Mouse (Mus musculus): ENCODE results near the gene Wdr18. TPM values are rescaled to one million over a fixed set of nuclear protein-coding genes. Genes with fewer than 3 reads are reported as not detected.
"Not testable (repeated sequence)": the region's sequence is repeated elsewhere in the genome, so short reads cannot be mapped to it uniquely, and the experiment has no call there.

Gene Wdr18
- polyA plus RNA-seq, 1 experiment from 2014 or later = 84.7 TPM

DNA sequence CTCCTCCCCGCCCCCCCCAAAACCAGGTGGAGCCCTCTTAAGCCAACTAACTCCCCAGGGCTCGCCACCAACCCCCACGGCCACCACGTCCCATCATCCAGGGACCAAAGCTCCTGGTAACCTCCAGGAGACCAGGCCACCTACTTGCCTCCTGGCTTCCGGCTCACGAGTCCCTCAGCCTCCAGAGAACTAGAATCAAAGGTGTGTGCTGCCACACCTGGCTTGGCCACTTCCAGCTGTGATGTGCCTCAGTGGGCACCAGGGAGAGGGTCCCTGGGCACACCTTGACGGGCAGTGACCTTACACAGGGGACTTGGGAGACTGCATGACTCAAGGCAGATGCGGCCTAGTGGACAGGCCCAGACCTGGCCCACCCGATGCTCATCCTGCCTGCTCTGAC lies 4.3 kb upstream of the Wdr18 start:
- Histone ChIP-seq H3K27me3 (no peaks in the 10 kb centered on the region), H3K4me1 (peaks cover 9% of the 10 kb centered on the region), H3K36me3 (peaks cover 24% of the 10 kb centered on the region), H3K4me2 (replicated peaks) (no peak overlapping the region), H3K9me3 (replicated peaks) (no peaks in the 10 kb centered on the region), H3K9ac (no peak overlapping the region), H3K27ac (replicated peaks) (no peak overlapping the region; the same call in 1 of the 2 replicates), H3K4me3 (replicated peaks) (no peak overlapping the region)
- no peak for ATAC-seq (ENCODE audit: insufficient number of reproducible peaks, low FRiP score, low TSS enrichment, low read depth)
- 58% methylated on average over 9 of the region's 9 CpGs for WGBS

DNA sequence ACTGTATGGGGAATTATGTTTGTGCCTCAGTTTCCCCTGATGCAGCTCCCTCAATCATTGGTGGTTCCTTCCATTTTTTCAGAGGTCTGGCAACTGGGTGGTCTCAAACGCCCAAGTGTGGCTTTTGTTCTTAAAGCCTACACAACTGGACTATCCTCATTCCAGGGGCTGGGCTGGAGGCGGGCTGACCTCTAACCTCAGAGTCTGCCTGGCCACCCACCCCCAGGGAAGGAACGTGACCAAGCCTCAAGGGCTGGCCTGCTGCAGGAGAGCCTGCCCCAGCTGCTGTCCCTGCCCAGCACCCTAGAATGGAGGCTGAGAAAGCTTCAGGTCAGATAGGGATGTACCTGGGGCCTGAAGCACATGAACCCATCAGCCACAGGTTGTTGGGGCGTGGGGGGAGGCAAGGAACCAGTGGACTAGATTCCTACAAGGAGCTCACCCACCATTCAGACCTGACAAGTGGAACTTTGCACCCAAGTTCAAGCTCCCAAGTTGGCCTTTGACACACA lies 3.3 kb upstream of the Wdr18 start:
- WGBS = 33% methylated on average over 4 of the region's 4 CpGs
- peaks cover 14% of the 10 kb centered on the region for H3K4me1 ChIP-seq
- H3K4me3 ChIP-seq (replicated peaks) = no peak overlapping the region
- H3K9me3 ChIP-seq (replicated peaks) = no peaks in the 10 kb centered on the region
- H3K36me3 ChIP-seq = peaks cover 14% of the 10 kb centered on the region
- H3K27me3 ChIP-seq = no peaks in the 10 kb centered on the region
- H3K4me2 ChIP-seq (replicated peaks) = no peak overlapping the region
- ATAC-seq (ENCODE audit: insufficient number of reproducible peaks, low FRiP score, low TSS enrichment, low read depth) = no peak
- no peak overlapping the region for H3K9ac ChIP-seq
- H3K27ac ChIP-seq (replicated peaks) = no peak overlapping the region

DNA sequence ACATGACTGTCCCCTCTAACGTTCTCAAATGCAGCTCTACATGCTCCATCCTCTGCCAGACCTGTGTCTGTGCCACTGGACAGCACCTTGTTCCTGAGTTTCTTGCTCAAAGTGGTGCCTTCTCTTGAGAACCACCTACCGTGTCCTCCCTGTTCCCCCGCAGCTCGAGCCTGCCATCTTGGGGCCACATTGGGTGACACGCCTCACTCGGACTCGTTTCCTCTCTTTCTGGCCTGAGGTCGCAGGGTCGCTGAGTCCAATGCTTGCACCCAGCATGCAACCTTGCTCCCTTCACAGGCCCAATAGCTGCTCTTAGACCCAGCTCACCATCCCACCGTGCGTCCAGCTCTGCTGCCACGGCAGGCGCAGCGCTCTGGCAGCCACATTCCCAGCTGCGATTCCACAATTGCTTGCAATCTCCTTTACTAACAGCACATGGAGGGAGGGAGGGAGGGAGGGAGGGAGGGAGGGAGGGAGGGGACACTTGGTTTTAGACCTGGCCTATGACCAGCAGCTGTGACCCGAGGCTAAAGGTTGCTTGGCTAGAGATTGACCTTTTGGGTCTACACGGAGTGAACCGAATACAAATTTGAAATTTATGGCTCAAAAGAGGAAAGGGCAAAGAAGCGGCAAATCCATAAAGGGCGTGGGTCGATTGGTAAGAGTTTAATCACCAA lies 1.7 kb upstream of the Wdr18 start:
- H3K9ac ChIP-seq = no peak overlapping the region
- no peak overlapping the region for H3K27ac ChIP-seq (replicated peaks)
- no peak overlapping the region for H3K4me3 ChIP-seq (replicated peaks)
- no peaks in the 10 kb centered on the region for H3K27me3 ChIP-seq
- no peak for ATAC-seq (ENCODE audit: insufficient number of reproducible peaks, low FRiP score, low TSS enrichment, low read depth)
- peaks cover 14% of the 10 kb centered on the region for H3K4me1 ChIP-seq
- peak overlapping the region; percentile 30; the same call in 1 of the 2 replicates for H3K4me2 ChIP-seq (replicated peaks)
- no peaks in the 10 kb centered on the region for H3K9me3 ChIP-seq (replicated peaks)
- WGBS = 14% methylated on average over 21 of the region's 21 CpGs
- peaks cover 17% of the 10 kb centered on the region for H3K36me3 ChIP-seq

DNA sequence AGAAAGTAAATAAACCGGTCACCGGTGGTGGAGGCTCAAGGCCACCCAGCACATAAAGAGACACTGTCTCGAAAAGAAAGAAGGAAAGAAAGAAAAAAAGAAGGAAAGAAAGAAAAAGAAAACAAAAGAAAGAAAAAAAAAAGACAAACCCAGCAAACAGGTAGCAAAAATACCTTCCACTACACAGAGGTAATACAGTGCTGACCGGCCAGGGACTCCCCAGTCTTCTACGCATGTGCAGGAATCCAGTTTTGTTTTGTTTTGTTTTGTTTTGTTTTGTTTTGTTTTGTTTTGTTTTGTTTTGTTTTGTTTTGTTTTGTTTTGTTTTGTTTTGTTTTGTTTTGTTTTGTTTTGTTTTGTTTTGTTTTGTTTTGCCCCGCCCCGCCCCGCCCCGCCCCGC lies 540 bp upstream of the Wdr18 start:
- not testable (repeated sequence) for H3K9me3 ChIP-seq (replicated peaks); H3K27me3 ChIP-seq; H3K9ac ChIP-seq; ATAC-seq (ENCODE audit: insufficient number of reproducible peaks, low FRiP score, low TSS enrichment, low read depth); H3K27ac ChIP-seq (replicated peaks)
- Histone ChIP-seq H3K4me1 (peaks cover 14% of the 10 kb centered on the region), H3K36me3 (peaks cover 24% of the 10 kb centered on the region), H3K4me3 (replicated peaks) (peak overlapping the region; percentile 100), H3K4me2 (replicated peaks) (peak overlapping the region; percentile 76)
- WGBS = 33% methylated on average over 10 of the region's 10 CpGs

DNA sequence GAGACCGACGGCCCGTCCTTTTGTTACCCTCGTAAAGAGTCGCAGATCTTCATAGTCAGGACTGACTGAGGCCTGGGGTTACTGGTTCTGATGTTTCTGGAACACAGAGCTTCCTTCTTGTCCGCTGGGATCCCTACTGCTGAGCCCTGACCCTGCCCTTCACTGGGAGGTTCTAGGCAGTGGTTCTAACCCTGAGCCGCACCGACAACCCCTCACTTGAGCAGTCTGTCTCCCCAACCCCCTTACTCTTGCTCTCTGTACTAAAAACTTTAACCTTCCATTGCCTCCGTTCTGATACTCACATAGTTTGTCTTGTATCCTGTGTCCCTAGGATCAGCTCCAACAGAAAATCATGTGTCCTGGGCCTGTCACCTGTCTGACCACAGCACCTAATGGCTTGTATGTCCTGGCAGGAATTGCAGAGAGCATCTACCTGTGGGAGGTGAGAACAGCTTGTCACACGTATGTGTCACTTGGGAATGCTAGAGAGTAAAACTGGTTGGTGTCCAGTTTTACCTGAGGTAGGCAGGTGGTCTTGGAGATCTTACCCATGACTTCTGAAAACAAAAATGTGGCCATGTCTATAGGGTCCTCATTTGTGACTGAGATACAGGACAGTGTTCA lies 831 bp downstream of the Wdr18 start:
- H3K27ac ChIP-seq (replicated peaks) = no peak overlapping the region
- H3K36me3 ChIP-seq = peaks cover 37% of the 10 kb centered on the region
- H3K9ac ChIP-seq = peak overlapping the region; percentile 84
- H3K27me3 ChIP-seq = no peaks in the 10 kb centered on the region
- no peaks in the 10 kb centered on the region for H3K9me3 ChIP-seq (replicated peaks)
- WGBS = 11% methylated on average over 10 of the region's 10 CpGs
- peak overlapping the region; percentile 76 for H3K4me2 ChIP-seq (replicated peaks)
- no peak for ATAC-seq (ENCODE audit: insufficient number of reproducible peaks, low FRiP score, low TSS enrichment, low read depth)
- H3K4me1 ChIP-seq = peaks cover 14% of the 10 kb centered on the region
- peak overlapping the region; percentile 100 for H3K4me3 ChIP-seq (replicated peaks)

DNA sequence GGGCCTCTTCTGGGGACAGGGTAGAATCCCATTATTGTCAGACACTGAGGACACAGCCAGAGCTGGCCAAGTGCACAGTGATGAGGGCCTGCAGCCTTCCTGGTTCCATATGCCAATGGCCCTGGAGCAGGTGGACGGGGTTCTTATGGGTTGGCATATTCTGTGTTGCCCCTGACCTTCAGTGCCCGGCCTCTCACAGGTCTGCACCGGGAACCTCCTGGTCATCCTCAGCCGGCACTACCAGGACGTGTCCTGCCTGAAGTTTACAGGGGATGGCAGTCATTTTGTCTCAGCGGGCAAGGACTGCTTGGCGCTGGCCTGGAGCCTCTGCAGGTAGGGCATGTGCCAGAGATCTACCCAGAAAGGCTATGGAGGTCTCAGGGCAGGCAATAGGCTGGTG lies 4.8 kb downstream of the Wdr18 start:
- Histone ChIP-seq H3K4me2 (replicated peaks) (no peak overlapping the region), H3K9me3 (replicated peaks) (no peaks in the 10 kb centered on the region), H3K27me3 (no peaks in the 10 kb centered on the region), H3K4me3 (replicated peaks) (no peak overlapping the region), H3K36me3 (peaks cover 60% of the 10 kb centered on the region), H3K9ac (no peak overlapping the region), H3K4me1 (peaks cover 16% of the 10 kb centered on the region), H3K27ac (replicated peaks) (no peak overlapping the region)
- no peak for ATAC-seq (ENCODE audit: insufficient number of reproducible peaks, low FRiP score, low TSS enrichment, low read depth)
- WGBS = 97% methylated on average over 7 of the region's 7 CpGs

DNA sequence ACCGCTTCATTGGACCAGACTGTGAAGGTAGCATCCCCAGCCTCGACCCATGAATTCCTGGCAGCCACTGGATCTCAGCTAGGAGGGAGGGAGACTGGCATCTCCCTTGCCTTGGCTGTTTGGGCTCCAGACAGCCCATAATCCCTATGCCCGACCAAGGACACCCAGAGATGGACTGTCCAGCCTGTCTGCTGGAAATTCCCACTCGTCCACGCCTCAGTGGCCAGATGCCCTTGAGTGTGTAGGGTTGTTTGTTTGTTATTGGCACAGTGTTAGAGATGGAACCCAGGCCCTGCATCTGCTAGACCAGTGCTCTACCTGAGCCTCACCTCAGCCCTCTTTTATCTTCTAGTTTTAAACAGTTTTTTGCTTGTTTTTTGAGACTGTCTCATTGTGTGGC lies 5.4 kb downstream of the Wdr18 start:
- Histone ChIP-seq H3K4me3 (replicated peaks) (no peak overlapping the region), H3K4me1 (peaks cover 17% of the 10 kb centered on the region), H3K27me3 (no peaks in the 10 kb centered on the region), H3K9me3 (replicated peaks) (no peaks in the 10 kb centered on the region), H3K27ac (replicated peaks) (no peak overlapping the region), H3K36me3 (peaks cover 60% of the 10 kb centered on the region), H3K4me2 (replicated peaks) (no peak overlapping the region), H3K9ac (no peak overlapping the region)
- WGBS = 82% methylated on average over 5 of the region's 5 CpGs
- ATAC-seq (ENCODE audit: insufficient number of reproducible peaks, low FRiP score, low TSS enrichment, low read depth) = no peak

DNA sequence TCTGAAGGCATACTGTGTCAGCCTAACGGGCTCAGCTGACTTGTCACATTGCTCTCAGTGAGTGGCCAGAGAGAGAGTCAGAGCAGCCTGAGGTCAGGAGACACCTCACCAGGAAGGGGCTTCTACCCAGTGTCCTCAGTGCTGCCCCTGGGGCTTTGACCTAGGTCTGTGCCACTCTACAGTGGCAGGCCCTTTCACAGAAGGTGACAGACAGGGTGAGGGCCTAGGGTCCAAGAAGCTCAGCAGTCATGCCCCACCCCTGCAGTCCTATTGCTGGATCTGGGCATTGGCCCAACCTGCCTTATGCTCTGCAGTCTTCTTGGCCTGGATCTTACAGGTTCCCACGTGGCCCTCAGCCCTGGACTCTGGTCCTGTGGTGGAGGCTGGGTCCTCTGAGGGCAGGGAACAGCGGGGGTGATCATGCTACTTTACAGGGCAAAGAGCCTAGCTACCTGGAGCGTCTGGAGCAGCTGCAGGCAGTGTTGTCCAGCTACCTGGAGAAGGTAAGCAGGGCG lies 7.0 kb downstream of the Wdr18 start:
- Histone ChIP-seq H3K4me1 (peaks cover 19% of the 10 kb centered on the region), H3K4me2 (replicated peaks) (no peak overlapping the region), H3K9me3 (replicated peaks) (no peaks in the 10 kb centered on the region), H3K9ac (no peak overlapping the region), H3K36me3 (peaks cover 60% of the 10 kb centered on the region), H3K27me3 (no peaks in the 10 kb centered on the region), H3K27ac (replicated peaks) (no peak overlapping the region), H3K4me3 (replicated peaks) (no peak overlapping the region)
- no peak for ATAC-seq (ENCODE audit: insufficient number of reproducible peaks, low FRiP score, low TSS enrichment, low read depth)
- 90% methylated on average over 5 of the region's 5 CpGs for WGBS

DNA sequence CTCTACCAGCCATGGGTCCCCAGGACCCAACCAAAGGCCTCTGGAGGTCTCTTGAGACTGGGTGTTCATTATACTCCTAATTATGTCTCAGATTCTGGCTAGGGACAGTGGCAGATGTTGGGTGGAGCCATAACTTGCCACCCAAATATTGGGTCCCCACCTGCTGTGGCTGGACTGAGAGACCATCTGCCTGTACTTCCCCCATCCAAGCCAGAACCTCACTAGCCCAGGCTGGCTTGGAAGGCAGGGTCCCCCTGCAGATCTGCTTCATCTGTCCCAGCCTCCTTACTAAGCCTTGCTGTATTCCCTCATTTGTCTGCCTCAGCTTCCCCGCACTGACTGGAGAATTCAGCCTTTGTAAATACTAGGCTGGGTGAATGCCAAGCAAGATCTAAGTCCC lies 8.2 kb downstream of the Wdr18 start:
- H3K4me1 ChIP-seq = peaks cover 19% of the 10 kb centered on the region
- H3K9ac ChIP-seq = no peak overlapping the region
- no peaks in the 10 kb centered on the region for H3K9me3 ChIP-seq (replicated peaks)
- 84% methylated on average over 1 of the region's 1 CpGs for WGBS
- peaks cover 49% of the 10 kb centered on the region for H3K36me3 ChIP-seq
- ATAC-seq (ENCODE audit: insufficient number of reproducible peaks, low FRiP score, low TSS enrichment, low read depth) = no peak
- no peaks in the 10 kb centered on the region for H3K27me3 ChIP-seq
- H3K4me2 ChIP-seq (replicated peaks) = no peak overlapping the region
- no peak overlapping the region for H3K27ac ChIP-seq (replicated peaks)
- no peak overlapping the region for H3K4me3 ChIP-seq (replicated peaks)

DNA sequence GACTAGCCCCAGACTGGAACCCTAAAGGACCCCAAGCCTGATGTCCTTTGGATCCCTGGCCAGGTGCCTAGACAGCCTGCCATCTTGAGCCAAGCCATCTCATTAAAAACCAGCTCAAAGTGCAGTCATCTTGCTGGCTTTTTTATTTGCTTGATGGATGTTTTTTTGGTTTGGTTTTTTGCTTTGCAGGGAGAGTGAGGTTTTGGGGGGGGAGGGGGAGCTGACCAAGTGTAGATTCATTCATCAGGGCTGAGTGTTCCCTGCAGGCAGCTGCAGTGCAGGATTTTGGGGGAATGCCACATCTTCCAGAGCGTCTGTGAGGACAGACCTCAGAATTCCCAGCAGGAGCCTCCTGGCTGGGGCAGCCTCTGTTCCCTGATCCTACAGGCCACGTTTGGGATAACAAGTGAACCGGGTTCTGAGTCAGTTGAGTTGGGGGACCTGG lies 9.2 kb downstream of the Wdr18 start:
- H3K4me1 ChIP-seq = peaks cover 19% of the 10 kb centered on the region
- no peaks in the 10 kb centered on the region for H3K27me3 ChIP-seq
- no peak overlapping the region for H3K9ac ChIP-seq
- H3K4me3 ChIP-seq (replicated peaks) = no peak overlapping the region
- no peaks in the 10 kb centered on the region for H3K9me3 ChIP-seq (replicated peaks)
- WGBS = 17% methylated on average over 3 of the region's 3 CpGs
- H3K4me2 ChIP-seq (replicated peaks) = no peak overlapping the region
- no peak for ATAC-seq (ENCODE audit: insufficient number of reproducible peaks, low FRiP score, low TSS enrichment, low read depth)
- no peak overlapping the region for H3K27ac ChIP-seq (replicated peaks)
- peaks cover 42% of the 10 kb centered on the region for H3K36me3 ChIP-seq

DNA sequence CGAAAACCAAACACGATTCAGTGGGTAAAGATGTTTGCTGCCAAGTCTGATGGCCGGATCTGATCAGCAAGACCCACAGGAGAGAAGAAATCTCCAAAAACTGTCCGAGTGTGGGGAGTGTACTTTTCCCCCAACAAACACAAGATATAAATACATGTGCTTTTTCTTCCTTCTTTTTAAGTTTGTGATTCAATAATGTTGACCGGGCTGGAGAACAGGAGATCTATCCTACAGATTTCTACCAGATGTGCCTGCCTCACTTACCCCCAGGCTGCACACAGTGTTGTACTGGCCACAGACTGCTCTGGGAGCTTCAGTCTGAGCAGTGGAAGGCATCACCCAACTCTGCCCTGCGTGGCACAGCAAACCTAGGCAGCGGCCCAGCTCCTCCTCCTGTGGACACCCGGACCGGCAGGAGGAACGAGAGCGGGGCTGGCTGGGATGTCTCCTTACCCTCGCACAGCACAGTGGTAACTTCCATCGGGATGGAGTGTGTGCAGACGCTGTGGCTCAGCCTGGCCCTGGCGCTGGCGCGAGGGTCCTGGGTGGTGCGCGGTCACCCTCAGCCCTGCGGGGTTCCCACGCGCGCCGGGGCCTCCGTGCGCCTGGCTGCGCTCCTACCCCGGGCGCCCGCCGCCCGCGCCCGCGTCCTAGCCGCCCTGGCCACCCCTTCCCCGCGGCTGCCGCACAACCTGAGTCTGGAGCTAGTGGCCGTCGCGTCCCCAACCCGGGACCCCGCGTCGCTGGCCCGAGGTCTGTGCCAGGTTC lies 10.6 kb downstream of the Wdr18 start, which contains the start of gene Grin3b:
Grin3b (plus strand) TSS at position 301 of the 768 bp plus-strand sequence.
- peak within 1 kb of the TSS; percentile 54 for H3K9ac ChIP-seq
- peak within 1 kb of the TSS; percentile 98 for H3K4me2 ChIP-seq (replicated peaks)
- WGBS = 3% methylated on average over 47 of the region's 47 CpGs
- no peaks in the 10 kb centered on the region for H3K9me3 ChIP-seq (replicated peaks)
- H3K27ac ChIP-seq (replicated peaks) = no peak within 1 kb of the TSS; the same call in 1 of the 2 replicates
- no peaks in the 10 kb centered on the region for H3K27me3 ChIP-seq
- no peak for ATAC-seq (ENCODE audit: insufficient number of reproducible peaks, low FRiP score, low TSS enrichment, low read depth)
- peaks cover 19% of the 10 kb centered on the region for H3K4me1 ChIP-seq
- H3K36me3 ChIP-seq = peaks cover 40% of the 10 kb centered on the region
- H3K4me3 ChIP-seq (replicated peaks) = peak within 1 kb of the TSS; percentile 54
